ENCODE assay signal across 4 mouse cellular contexts in genomic region chr11:51690597-51690996, GRCm38 (mm10). TPM values are rescaled to one million over a fixed set of nuclear protein-coding genes. Genes with fewer than 3 reads are reported as not detected.
A peak's percentile ranks its signal among the peaks of the same experiment; 100 is the strongest.
DNase-seq lines count a peak whose midpoint lies in the region; TF ChIP-seq lines count a peak whose summit lies in the region.
"Not testable (repeated sequence)": the region's sequence is repeated elsewhere in the genome, so short reads cannot be mapped to it uniquely, and the experiment has no call there.

No protein-coding gene starts in this region.

- H3K4me1 ChIP-seq in ES-E14 (ENCODE audit: control insufficient read depth in 2 of 2, insufficient read depth in 2 of 2, low read length in 2 of 2, poor library complexity in 1 of 2); heart, embryonic 10.5 days: not testable (repeated sequence)

- not testable (repeated sequence) for H3K36me3 ChIP-seq in ES-E14 (ENCODE audit: control insufficient read depth, insufficient read depth, low read length, poor library complexity, severe bottlenecking)
- peaks cover 15% of the 10 kb centered on the region; the same call in 1 of the 2 replicates for H3K36me3 ChIP-seq in heart, embryonic 10.5 days

- in situ Hi-C loops in ES-E14 (cut with MboI; ENCODE audit: low sequenced_read_pairs in 2 of 2, unreplicated experiment in 2 of 2) = not testable (repeated sequence)

- TF ChIP-seq CTCF in gastrocnemius, adult 2 months (IDR thresholded peaks at IDR 0.05) = 0 out of 2 replicates have a peak, but pooled peaks have one; percentile 4
- TF ChIP-seq CTCF in layer of hippocampus, adult 2 months (conservative IDR thresholded peaks at IDR 0.05) = peak; percentile 30

- not testable (repeated sequence) for H3K27me3 ChIP-seq in heart, embryonic 10.5 days (ENCODE audit: insufficient read depth, poor library complexity, severe bottlenecking)

- intact Hi-C loops in gastrocnemius, adult 2 months (cut with DNase I) = not testable (repeated sequence)

- H3K9ac ChIP-seq in ES-E14 (ENCODE audit: insufficient read depth, low read depth, low read length, poor library complexity, severe bottlenecking) = not testable (repeated sequence)

- not testable (repeated sequence) for H3K9me3 ChIP-seq in ES-E14 (ENCODE audit: control insufficient read depth, insufficient read depth, low read depth, low read length); heart, embryonic 10.5 days

- H3K4me3 ChIP-seq in ES-E14 (ENCODE audit: insufficient read depth in 1 of 2, low read depth in 1 of 2, low read length in 2 of 2, poor library complexity in 1 of 2, severe bottlenecking in 1 of 2); gastrocnemius, adult 2 months; heart, embryonic 10.5 days; layer of hippocampus, adult 2 months: not testable (repeated sequence)

- WGBS in heart, embryonic 10.5 days = 64% methylated on average over 3 of the region's 3 CpGs

- DNase-seq in ES-E14 (ENCODE audit: low read depth, low spot score); gastrocnemius, adult 2 months; layer of hippocampus, adult 2 months (ENCODE audit: low spot score in 2 of 2): not testable (repeated sequence)
- DNase-seq in heart, embryonic 10.5 days (ENCODE audit: low spot score) = peak; percentile 25

- H3K27ac ChIP-seq in ES-E14 (ENCODE audit: insufficient read depth, low read depth, low read length, poor library complexity, severe bottlenecking); gastrocnemius, adult 2 months; heart, embryonic 10.5 days; layer of hippocampus, adult 2 months: not testable (repeated sequence)

TF ChIP-seq in ES-E14, 5 proteins besides CTCF, POLR2A, EP300 and RAD21:
- peak; percentile 76 for TF ChIP-seq ZNF384 (IDR thresholded peaks at IDR 0.05; ENCODE audit: low read depth, low read length)

RNA-seq across cellular contexts. Expression of gene 0610009B22Rik, which starts 1.9 kb away (rescaled TPM):
- total RNA-seq in ES-E14 (2012; rRNA removed) = 21.7 and 38.8 TPM in 2 replicates
- 10 to 100 TPM; 42.1 to 43.2 TPM for total RNA-seq in gastrocnemius, adult 2 months (2021)
- 61.4 and 67.7 TPM in 2 replicates for polyA plus RNA-seq in heart, embryonic 10.5 days (2016; fragmentation: Nextera tagmentation; extraction: Ambion mirVana)
- total RNA-seq in layer of hippocampus, adult 2 months (2021) = 10 to 100 TPM; 33.7 to 37.3 TPM

RNA-seq across cellular contexts. Expression of gene D930048N14Rik, which starts 39.8 kb away (rescaled TPM):
- 4.1 and 12.2 TPM in 2 replicates for total RNA-seq in ES-E14 (2012; rRNA removed)
- total RNA-seq in gastrocnemius, adult 2 months (2021) = under 1 TPM; 0.20 to 0.31 TPM
- 0.78 and 1.6 TPM in 2 replicates for polyA plus RNA-seq in heart, embryonic 10.5 days (2016; fragmentation: Nextera tagmentation; extraction: Ambion mirVana)
- total RNA-seq in layer of hippocampus, adult 2 months (2021) = 1 to 10 TPM; 1.4 to 2.4 TPM

RNA-seq across cellular contexts. Expression of gene N4bp3, which starts 40.0 kb away (rescaled TPM):
- 23.7 and 43.8 TPM in 2 replicates for total RNA-seq in ES-E14 (2012; rRNA removed)
- 1 to 10 TPM; 2.7 to 4.2 TPM for total RNA-seq in gastrocnemius, adult 2 months (2021)
- polyA plus RNA-seq in heart, embryonic 10.5 days (2016; fragmentation: Nextera tagmentation; extraction: Ambion mirVana) = 6.9 and 12.0 TPM in 2 replicates
- 10 to 100 TPM; 11.3 to 16.4 TPM for total RNA-seq in layer of hippocampus, adult 2 months (2021)

RNA-seq across cellular contexts. Expression of gene Rmnd5b, which starts 54.9 kb away (rescaled TPM):
- 41.1 and 96.5 TPM in 2 replicates for total RNA-seq in ES-E14 (2012; rRNA removed)
- 10 to 100 TPM; 11.4 to 11.6 TPM for total RNA-seq in gastrocnemius, adult 2 months (2021)
- polyA plus RNA-seq in heart, embryonic 10.5 days (2016; fragmentation: Nextera tagmentation; extraction: Ambion mirVana) = 34.3 and 37.9 TPM in 2 replicates
- 10 to 100 TPM; 59.8 to 65.2 TPM for total RNA-seq in layer of hippocampus, adult 2 months (2021)
